Mouse (Mus musculus): ENCODE data around the gene Pdpn. TPM values are rescaled to one million over a fixed set of nuclear protein-coding genes. Genes with fewer than 3 reads are reported as not detected.

Pdpn gene
- polyA plus RNA-seq, 1 experiment from 2014 or later = 35.4 TPM

- no peaks in the 10 kb centered on the region for H3K27me3 ChIP-seq (ENCODE audit: control insufficient read depth, insufficient read depth, low read length)
- H3K4me2 ChIP-seq (replicated peaks; ENCODE audit: low read depth, low read length) = no peak overlapping the region
- peak overlapping the region; percentile 21; the same call in 1 of the 2 replicates for H3K27ac ChIP-seq (ENCODE audit: low read length)
- H3K4me3 ChIP-seq (ENCODE audit: low read depth, low read length) = no peak overlapping the region
- WGBS = 28% methylated on average over 7 of the region's 7 CpGs
- no peaks in the 10 kb centered on the region for H3K9me3 ChIP-seq (ENCODE audit: control insufficient read depth, low read depth, low read length)
- peak; percentile 47; the same call in 1 of the 2 replicates for ATAC-seq (ENCODE audit: insufficient number of reproducible peaks, insufficient read depth, low FRiP score, low read depth)
- no peak overlapping the region for H3K9ac ChIP-seq (replicated peaks; ENCODE audit: low read depth, low read length)
- 0 out of 2 replicates have a peak, but pooled peaks cover 5% of the 10 kb centered on the region for H3K4me1 ChIP-seq (ENCODE audit: control insufficient read depth, insufficient read depth, low read length)
- no peaks in the 10 kb centered on the region for H3K36me3 ChIP-seq (ENCODE audit: control insufficient read depth, insufficient read depth, low read length)
Observed at GRCm38 (mm10) chr4:143288880-143289279, 10.5 kb downstream of the Pdpn start.

GRCm38 (mm10) chr4:143288473-143288872 lies 10.9 kb downstream of the Pdpn start:
- Histone ChIP-seq H3K4me2 (replicated peaks; ENCODE audit: low read depth, low read length) (no peak overlapping the region), H3K27me3 (ENCODE audit: control insufficient read depth, insufficient read depth, low read length) (no peaks in the 10 kb centered on the region), H3K9ac (replicated peaks; ENCODE audit: low read depth, low read length) (no peak overlapping the region), H3K4me3 (ENCODE audit: low read depth, low read length) (no peak overlapping the region), H3K4me1 (ENCODE audit: control insufficient read depth, insufficient read depth, low read length) (0 out of 2 replicates have a peak, but pooled peaks cover 5% of the 10 kb centered on the region), H3K36me3 (ENCODE audit: control insufficient read depth, insufficient read depth, low read length) (no peaks in the 10 kb centered on the region), H3K9me3 (ENCODE audit: control insufficient read depth, low read depth, low read length) (no peaks in the 10 kb centered on the region), H3K27ac (ENCODE audit: low read length) (peak overlapping the region; percentile 21; the same call in 1 of the 2 replicates)
- 35% methylated on average over 6 of the region's 6 CpGs for WGBS
- no peak for ATAC-seq (ENCODE audit: insufficient number of reproducible peaks, insufficient read depth, low FRiP score, low read depth)

GRCm38 (mm10) chr4:143287065-143287464 lies 12.3 kb downstream of the Pdpn start:
- no peak for ATAC-seq (ENCODE audit: insufficient number of reproducible peaks, insufficient read depth, low FRiP score, low read depth)
- H3K4me1 ChIP-seq (ENCODE audit: control insufficient read depth, insufficient read depth, low read length) = 0 out of 2 replicates have a peak, but pooled peaks cover 5% of the 10 kb centered on the region
- H3K4me3 ChIP-seq (ENCODE audit: low read depth, low read length) = no peak overlapping the region
- no peak overlapping the region for H3K9ac ChIP-seq (replicated peaks; ENCODE audit: low read depth, low read length)
- no peaks in the 10 kb centered on the region for H3K36me3 ChIP-seq (ENCODE audit: control insufficient read depth, insufficient read depth, low read length)
- WGBS = 56% methylated on average over 4 of the region's 4 CpGs
- H3K4me2 ChIP-seq (replicated peaks; ENCODE audit: low read depth, low read length) = no peak overlapping the region
- no peaks in the 10 kb centered on the region for H3K9me3 ChIP-seq (ENCODE audit: control insufficient read depth, low read depth, low read length)
- no peaks in the 10 kb centered on the region for H3K27me3 ChIP-seq (ENCODE audit: control insufficient read depth, insufficient read depth, low read length)
- H3K27ac ChIP-seq (ENCODE audit: low read length) = no peak overlapping the region

- WGBS = 85% methylated on average over 3 of the region's 3 CpGs
- peak overlapping the region; percentile 89 for H3K27ac ChIP-seq (ENCODE audit: low read length)
Observed at GRCm38 (mm10) chr4:143280166-143280565, 19.2 kb downstream of the Pdpn start.

GRCm38 (mm10) chr4:143279661-143280060 lies 19.7 kb downstream of the Pdpn start:
- no peak for ATAC-seq (ENCODE audit: insufficient number of reproducible peaks, insufficient read depth, low FRiP score, low read depth)
- Histone ChIP-seq H3K4me2 (replicated peaks; ENCODE audit: low read depth, low read length) (no peak overlapping the region), H3K4me1 (ENCODE audit: control insufficient read depth, insufficient read depth, low read length) (peaks cover 18% of the 10 kb centered on the region; the same call in 1 of the 2 replicates), H3K4me3 (ENCODE audit: low read depth, low read length) (no peak overlapping the region), H3K9ac (replicated peaks; ENCODE audit: low read depth, low read length) (no peak overlapping the region), H3K9me3 (ENCODE audit: control insufficient read depth, low read depth, low read length) (no peaks in the 10 kb centered on the region), H3K27me3 (ENCODE audit: control insufficient read depth, insufficient read depth, low read length) (no peaks in the 10 kb centered on the region), H3K36me3 (ENCODE audit: control insufficient read depth, insufficient read depth, low read length) (no peaks in the 10 kb centered on the region), H3K27ac (ENCODE audit: low read length) (peak overlapping the region; percentile 89)
- 25% methylated on average over 12 of the region's 12 CpGs for WGBS

More at GRCm38 (mm10) chr4:143280166-143280565, 19.2 kb downstream of the Pdpn start:
- no peak overlapping the region for H3K4me2 ChIP-seq (replicated peaks; ENCODE audit: low read depth, low read length)
- no peak for ATAC-seq (ENCODE audit: insufficient number of reproducible peaks, insufficient read depth, low FRiP score, low read depth)
- H3K4me3 ChIP-seq (ENCODE audit: low read depth, low read length) = no peak overlapping the region
- no peaks in the 10 kb centered on the region for H3K27me3 ChIP-seq (ENCODE audit: control insufficient read depth, insufficient read depth, low read length)
- H3K36me3 ChIP-seq (ENCODE audit: control insufficient read depth, insufficient read depth, low read length) = no peaks in the 10 kb centered on the region
- peaks cover 18% of the 10 kb centered on the region; the same call in 1 of the 2 replicates for H3K4me1 ChIP-seq (ENCODE audit: control insufficient read depth, insufficient read depth, low read length)
- no peak overlapping the region for H3K9ac ChIP-seq (replicated peaks; ENCODE audit: low read depth, low read length)
- H3K9me3 ChIP-seq (ENCODE audit: control insufficient read depth, low read depth, low read length) = no peaks in the 10 kb centered on the region

DNA sequence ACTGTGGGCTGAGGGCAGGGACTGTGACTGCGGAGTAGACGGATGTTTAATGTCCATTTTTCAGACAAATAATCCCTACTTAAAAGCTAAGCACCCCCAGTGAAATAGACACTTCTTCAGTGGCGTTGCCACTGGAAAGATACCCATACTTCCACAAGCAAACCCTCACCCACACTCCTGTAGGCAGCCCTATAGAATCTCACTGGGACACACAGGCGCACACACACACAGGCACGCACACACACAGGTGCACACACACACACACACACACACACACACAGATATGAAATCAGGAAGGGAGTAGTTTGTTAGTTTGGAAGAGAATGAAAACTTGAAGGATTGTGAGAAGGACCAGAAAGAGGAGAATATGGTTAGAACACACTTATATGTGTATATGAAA lies 20.3 kb downstream of the Pdpn start:
- Histone ChIP-seq H3K4me3 (ENCODE audit: low read depth, low read length) (no peak overlapping the region), H3K4me1 (ENCODE audit: control insufficient read depth, insufficient read depth, low read length) (peaks cover 18% of the 10 kb centered on the region; the same call in 1 of the 2 replicates), H3K9ac (replicated peaks; ENCODE audit: low read depth, low read length) (no peak overlapping the region), H3K27me3 (ENCODE audit: control insufficient read depth, insufficient read depth, low read length) (no peaks in the 10 kb centered on the region), H3K36me3 (ENCODE audit: control insufficient read depth, insufficient read depth, low read length) (no peaks in the 10 kb centered on the region), H3K4me2 (replicated peaks; ENCODE audit: low read depth, low read length) (no peak overlapping the region), H3K27ac (ENCODE audit: low read length) (peak overlapping the region; percentile 79), H3K9me3 (ENCODE audit: control insufficient read depth, low read depth, low read length) (no peaks in the 10 kb centered on the region)
- 67% methylated on average over 5 of the region's 5 CpGs for WGBS
- ATAC-seq (ENCODE audit: insufficient number of reproducible peaks, insufficient read depth, low FRiP score, low read depth) = no peak

- ATAC-seq (ENCODE audit: insufficient number of reproducible peaks, insufficient read depth, low FRiP score, low read depth) = peak; percentile 51
- H3K4me3 ChIP-seq (ENCODE audit: low read depth, low read length) = no peak overlapping the region
- no peaks in the 10 kb centered on the region for H3K27me3 ChIP-seq (ENCODE audit: control insufficient read depth, insufficient read depth, low read length)
- H3K4me1 ChIP-seq (ENCODE audit: control insufficient read depth, insufficient read depth, low read length) = peaks cover 18% of the 10 kb centered on the region; the same call in 1 of the 2 replicates
- 0 out of 2 replicates have a peak overlapping the region, but pooled peaks have one; percentile 0 for H3K4me2 ChIP-seq (replicated peaks; ENCODE audit: low read depth, low read length)
- peak overlapping the region; percentile 41; the same call in 1 of the 2 replicates for H3K27ac ChIP-seq (ENCODE audit: low read length)
- H3K9ac ChIP-seq (replicated peaks; ENCODE audit: low read depth, low read length) = no peak overlapping the region
- no peaks in the 10 kb centered on the region for H3K36me3 ChIP-seq (ENCODE audit: control insufficient read depth, insufficient read depth, low read length)
- no peaks in the 10 kb centered on the region for H3K9me3 ChIP-seq (ENCODE audit: control insufficient read depth, low read depth, low read length)
- WGBS = 23% methylated on average over 14 of the region's 14 CpGs
Observed at GRCm38 (mm10) chr4:143278429-143278871, 20.9 kb downstream of the Pdpn start.

- no peak for ATAC-seq (ENCODE audit: insufficient number of reproducible peaks, insufficient read depth, low FRiP score, low read depth)
- H3K4me1 ChIP-seq (ENCODE audit: control insufficient read depth, insufficient read depth, low read length) = peaks cover 18% of the 10 kb centered on the region; the same call in 1 of the 2 replicates
- H3K4me3 ChIP-seq (ENCODE audit: low read depth, low read length) = no peak overlapping the region
- no peak overlapping the region for H3K9ac ChIP-seq (replicated peaks; ENCODE audit: low read depth, low read length)
- H3K4me2 ChIP-seq (replicated peaks; ENCODE audit: low read depth, low read length) = no peak overlapping the region
- H3K36me3 ChIP-seq (ENCODE audit: control insufficient read depth, insufficient read depth, low read length) = no peaks in the 10 kb centered on the region
- H3K27me3 ChIP-seq (ENCODE audit: control insufficient read depth, insufficient read depth, low read length) = no peaks in the 10 kb centered on the region
- no peaks in the 10 kb centered on the region for H3K9me3 ChIP-seq (ENCODE audit: control insufficient read depth, low read depth, low read length)
- WGBS = 91% methylated on average over 6 of the region's 6 CpGs
- no peak overlapping the region for H3K27ac ChIP-seq (ENCODE audit: low read length)
Observed at GRCm38 (mm10) chr4:143277319-143277718, 22.0 kb downstream of the Pdpn start.

DNA sequence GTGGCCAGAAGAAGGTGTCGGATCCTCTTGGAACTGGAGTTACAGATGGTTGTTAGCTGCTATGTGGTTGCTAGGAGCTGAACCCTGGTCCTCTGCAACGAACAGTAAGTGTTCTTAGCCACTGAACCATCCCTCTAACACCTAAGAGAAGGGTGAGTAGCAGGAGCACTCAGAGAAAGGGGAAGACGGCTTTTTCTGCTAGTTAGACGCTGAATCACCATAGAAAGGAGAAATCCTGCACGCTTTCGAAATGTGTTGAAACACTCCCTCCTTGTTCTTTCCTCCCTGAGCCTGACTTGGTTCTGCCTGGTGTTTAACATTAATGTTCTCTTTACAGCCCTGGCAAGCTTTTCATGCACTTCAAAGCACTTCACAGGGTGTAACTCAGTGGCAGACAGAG lies 27.8 kb downstream of the Pdpn start:
- WGBS = 85% methylated on average over 6 of the region's 6 CpGs
- H3K4me2 ChIP-seq (replicated peaks; ENCODE audit: low read depth, low read length) = no peak overlapping the region
- H3K27ac ChIP-seq (ENCODE audit: low read length) = no peak overlapping the region
- no peaks in the 10 kb centered on the region for H3K27me3 ChIP-seq (ENCODE audit: control insufficient read depth, insufficient read depth, low read length)
- H3K36me3 ChIP-seq (ENCODE audit: control insufficient read depth, insufficient read depth, low read length) = no peaks in the 10 kb centered on the region
- no peak overlapping the region for H3K9ac ChIP-seq (replicated peaks; ENCODE audit: low read depth, low read length)
- no peaks in the 10 kb centered on the region for H3K4me1 ChIP-seq (ENCODE audit: control insufficient read depth, insufficient read depth, low read length)
- H3K4me3 ChIP-seq (ENCODE audit: low read depth, low read length) = no peak overlapping the region
- H3K9me3 ChIP-seq (ENCODE audit: control insufficient read depth, low read depth, low read length) = no peaks in the 10 kb centered on the region
- no peak for ATAC-seq (ENCODE audit: insufficient number of reproducible peaks, insufficient read depth, low FRiP score, low read depth)

All from stomach, embryonic 14.5 days (tissue).